Mouse (Mus musculus) adrenal gland, postnatal 14 days (tissue): ENCODE measurements at regions not wholly inside any gene's neighbourhood (a gene's known extent, or its start where the extent isn't known, plus 50 kb on each side); places are given as distances from the start of the nearest gene placed in this dataset.

Experiments used
- DNase-seq: peaks from one replicate; pipeline ENCODE4 v3.0.0; 2021; ENCODE audit warnings: mixed read lengths

DNA sequence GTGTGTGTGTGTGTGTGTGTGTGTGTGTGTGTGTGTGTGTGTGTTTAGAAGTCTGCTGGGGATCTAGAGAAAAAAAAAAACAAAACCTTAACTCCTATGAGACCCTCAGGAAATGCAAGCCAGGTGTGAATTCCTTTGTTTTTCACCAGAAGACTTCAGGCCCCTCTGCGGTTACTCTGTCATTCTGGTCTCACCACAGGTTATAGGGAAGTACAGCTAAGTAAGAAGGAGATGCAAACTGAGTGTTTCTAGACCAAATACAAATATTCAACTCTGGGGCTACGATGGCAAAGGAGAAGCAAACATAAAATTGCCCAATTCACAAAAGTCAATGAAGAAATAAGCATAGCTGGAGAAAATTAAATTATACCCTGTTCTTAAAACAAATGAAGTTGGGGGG, 54.9 kb upstream of the Basp1 start:
- DNase-seq: no peak

DNA sequence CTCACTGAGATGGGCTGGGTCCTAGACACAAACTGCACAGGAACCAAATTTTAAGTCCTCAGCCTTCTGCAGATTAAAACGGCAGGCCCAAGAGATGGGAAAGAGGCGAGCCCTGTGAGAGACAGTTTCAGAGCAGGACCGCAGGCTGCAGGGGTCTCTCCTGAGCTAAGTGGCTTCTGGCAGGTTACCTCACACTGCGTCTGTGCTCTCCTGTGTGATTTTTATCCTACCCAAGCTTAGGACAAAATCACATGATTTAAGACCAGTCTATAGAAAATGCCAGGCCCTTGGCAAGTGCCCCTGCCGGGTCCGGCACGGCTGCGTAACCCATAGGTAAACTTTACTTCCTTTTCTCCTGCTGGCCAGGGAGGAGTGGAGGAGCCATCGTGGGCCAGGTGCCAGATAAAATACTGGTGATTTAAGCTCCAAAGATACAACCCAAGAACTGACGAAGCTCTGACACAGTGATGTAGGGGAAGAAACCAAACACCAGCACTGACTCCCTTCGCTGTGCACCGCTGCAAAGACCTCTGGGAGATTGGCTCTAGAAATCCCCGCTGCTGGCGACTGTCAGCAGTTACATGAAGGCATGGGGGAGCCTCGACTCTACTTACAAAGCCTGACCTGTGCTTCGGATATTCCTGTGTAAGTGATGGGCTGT, 55.8 kb upstream of the Basp1 start:
- DNase-seq: no peak

DNA sequence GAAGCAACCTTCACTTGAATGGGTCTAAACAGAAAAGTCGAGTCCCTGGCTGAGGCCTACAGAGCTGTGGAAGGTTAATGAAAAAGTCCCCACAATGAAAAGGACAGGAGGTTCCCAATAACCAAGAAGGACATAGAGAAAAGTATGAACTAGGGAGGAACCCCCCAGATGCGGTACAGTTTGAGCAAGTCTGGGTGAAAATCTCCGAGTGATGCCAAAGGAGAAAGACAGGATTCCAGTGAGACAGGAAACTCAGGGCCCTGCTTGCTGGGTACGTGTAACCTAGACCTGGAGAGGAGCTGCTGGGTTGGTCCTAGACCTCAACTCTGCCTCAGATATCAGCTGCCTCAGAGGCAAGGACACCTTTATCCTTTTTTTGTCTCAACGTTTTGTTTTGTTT, 57.8 kb upstream of the Basp1 start:
- DNase-seq: no peak

DNA sequence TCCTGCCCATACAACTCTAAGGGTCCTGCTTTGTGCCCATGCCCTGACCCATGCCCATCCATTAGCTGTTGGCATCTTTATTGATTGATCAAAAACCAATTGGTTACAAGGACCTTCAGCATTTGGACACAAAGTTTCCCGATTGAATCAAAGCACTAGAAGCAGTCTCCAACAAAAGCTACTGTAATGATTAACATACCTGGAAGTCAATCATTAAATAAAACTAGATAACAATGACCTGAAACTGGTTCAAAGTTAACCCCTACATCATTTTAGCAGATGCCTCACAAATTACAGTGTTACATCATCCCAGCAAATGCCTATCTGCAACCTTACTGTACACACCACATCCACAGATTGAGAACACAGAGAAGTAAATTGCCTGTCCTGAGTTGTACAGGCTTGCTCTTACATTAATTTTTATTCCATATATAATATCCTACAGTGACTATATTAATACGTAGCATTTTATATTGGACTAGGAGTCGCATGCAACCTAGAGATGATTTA, 59.7 kb upstream of the Basp1 start:
- no peak for DNase-seq

DNA sequence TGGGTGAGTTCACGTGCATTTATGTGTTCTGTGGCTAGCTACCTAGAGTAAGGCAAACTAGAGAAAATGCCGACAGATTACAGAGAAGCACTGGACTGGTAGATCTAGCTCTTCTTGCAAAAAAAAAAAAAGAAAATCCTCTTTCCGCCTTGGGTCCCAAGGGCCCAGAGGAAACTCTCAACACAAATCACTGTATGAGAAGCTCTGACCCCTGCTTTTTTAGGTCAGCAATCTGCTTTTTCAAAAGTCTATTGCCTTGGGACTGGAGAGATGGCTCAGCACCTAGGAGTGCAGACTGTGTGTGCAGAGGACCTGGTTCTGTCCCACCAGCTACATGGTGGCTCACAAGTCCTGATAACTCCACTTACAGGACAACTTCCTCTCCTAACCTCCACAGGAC, 60.5 kb upstream of the Basp1 start:
- DNase-seq: no peak

DNA sequence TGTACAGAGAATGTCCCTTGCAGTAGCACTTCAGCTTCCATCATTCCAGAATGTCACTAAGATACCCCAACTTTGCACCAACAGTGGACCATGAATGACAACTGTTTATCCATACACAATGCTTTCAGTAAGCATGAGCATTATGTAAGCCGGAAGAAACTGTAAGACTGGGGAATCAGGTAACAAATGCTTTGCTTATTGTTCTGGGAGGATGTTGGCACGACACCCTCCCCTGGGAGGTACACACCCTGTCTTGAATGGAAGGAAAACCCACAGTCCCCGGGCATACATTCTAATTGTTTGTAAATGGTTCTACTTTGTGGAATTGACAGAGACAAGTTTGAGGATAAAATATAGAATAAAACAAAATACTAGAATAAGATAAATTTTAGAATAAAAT, 69.0 kb upstream of the Basp1 start:
- DNase-seq: no peak

DNA sequence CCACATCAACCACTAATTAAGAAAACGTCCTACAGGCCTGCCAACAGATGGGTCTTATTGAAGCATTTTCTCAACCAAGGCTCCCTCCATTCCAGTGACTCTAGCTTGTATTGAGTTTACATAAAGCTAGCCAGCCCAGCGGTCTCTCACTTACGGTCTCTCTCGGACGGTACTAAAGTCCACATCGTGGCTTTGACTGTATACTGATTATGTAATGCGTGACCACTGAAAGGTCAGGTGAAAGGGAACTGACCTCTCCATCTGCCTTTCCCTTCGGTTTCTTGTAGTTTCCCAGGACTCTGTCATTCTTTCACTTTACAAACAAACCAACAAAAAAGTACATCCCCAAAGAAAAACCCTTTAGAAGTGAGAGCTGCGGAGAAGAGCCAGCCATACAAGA, 71.8 kb upstream of the Basp1 start:
- DNase-seq: no peak

DNA sequence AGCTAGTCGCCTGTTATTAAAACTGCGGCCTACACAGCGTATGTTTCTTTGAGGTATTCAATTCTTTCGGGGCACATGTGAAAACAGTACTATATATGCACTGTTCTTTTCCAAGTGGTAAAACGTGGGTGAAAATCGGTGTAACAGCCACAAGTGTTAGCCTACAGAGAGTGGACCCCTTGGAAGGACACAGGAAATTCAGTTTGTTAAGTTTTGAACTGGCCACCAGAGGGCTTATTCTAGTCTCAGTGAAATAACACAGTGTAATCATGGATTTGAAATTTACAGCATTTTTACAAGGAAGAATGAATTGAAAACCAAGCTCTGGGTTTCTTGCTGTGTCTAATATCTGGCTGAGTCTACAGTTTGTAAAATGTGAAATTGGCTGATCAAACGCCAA, 72.6 kb upstream of the Basp1 start:
- DNase-seq: peak; percentile 10

DNA sequence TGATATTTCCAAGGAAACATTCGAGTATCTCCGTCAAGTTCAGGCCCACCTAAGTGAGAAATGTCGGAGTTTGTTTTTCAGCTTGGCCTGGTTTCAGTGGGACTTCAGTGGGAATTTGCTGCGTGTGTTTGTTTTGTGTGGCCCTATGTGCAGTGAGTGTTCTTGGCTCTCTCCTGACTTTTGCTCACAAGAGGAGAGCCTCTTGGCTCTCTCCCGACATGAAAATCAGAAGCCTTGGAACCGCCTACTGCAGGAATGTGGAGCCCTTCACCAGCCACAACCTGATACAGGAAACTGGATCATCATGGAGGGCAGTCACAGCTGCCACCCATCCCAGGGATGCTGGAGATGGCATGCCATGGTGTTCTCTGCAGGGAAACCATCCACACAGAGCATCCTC, 76.2 kb upstream of the Basp1 start:
- no peak for DNase-seq

DNA sequence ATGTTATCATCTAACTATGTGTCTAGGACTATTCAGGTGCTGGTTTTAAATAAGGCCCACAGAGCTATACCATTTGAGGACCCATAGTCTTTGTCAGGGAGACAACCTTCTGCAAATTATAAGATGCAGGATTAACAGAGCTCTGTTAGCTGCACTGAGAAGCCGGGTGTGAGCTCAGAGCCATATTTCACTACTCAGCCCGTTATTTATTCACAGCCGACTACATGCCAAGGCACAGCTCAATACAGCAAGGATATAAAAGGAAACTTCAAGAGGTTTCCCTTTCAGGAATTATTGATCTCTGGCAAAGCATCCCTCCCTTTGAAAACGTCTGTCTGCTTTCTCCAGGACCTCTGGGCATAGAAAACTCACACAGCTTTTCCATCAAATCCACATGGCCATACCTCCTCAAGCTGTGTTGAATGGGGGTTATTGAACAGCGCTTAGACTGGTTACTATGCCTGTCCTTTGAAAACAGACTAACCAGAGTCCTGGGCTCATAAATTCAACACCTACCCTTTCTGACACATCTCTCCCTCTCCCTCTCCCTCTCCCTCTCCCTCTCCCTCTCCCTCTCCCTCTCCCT, 78.7 kb upstream of the Basp1 start:
- no peak for DNase-seq

DNA sequence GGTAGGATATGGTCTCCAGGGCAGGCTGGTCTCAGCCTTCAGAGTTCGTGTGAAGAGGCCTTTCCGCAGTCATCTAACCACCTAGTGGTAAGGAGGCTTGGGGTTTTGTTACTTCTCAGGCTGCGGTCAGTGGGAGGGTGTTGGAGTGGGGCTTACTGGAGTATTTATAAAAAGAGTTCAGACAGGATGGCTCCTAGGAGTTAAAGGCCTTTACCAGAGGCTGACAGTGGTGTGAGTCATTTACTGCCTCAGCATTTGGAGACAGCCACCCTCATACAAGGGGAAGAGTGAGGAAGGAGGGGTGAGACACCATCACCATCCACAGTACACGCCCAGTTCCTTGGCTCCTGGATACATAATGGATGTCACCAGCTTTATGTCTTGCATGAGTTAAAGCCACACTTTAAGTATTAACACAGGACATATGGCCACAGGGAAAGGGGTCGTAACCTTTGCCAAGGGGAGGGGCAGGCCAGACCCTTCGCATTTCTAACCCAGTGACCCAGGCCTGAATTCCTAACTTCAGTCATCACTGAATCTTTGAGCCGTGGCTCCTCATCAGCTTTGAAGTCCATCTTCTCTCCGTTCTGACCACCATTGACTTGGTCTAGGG, 81.2 kb upstream of the Basp1 start:
- DNase-seq: no peak

DNA sequence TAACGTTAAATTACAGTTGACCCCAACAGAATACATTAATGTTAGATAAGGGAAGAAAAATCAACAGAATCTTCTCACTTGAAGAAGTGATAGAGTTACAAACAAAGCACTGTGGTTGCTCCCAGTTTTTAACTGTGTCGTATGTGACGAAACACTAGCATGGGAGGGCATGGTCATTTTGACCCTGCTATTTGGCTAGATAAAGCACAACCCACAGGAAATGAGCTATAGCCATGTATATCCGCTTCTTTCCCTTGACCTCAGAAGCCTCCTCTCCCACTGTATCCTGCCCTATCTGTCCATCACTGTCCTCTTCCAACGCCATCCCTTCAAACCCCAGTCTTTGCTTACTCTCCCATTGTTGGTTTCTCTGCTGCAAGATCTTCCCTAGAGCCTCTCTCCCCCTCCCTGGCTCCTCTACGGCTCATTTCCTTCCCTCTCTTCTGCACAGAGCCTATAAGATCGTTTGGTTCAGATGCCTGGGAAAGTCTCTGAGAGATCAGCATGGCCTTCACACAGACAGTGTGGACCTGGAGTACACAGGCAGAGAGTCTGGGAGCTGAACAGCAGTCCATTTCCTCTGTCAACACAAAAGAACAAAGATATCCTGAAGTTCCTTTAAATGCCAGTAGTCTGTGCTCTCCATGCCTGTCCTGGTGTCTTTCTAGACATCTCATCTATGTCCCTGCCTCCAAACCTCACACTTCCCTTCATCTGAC, 82.5 kb upstream of the Basp1 start:
- DNase-seq: no peak

DNA sequence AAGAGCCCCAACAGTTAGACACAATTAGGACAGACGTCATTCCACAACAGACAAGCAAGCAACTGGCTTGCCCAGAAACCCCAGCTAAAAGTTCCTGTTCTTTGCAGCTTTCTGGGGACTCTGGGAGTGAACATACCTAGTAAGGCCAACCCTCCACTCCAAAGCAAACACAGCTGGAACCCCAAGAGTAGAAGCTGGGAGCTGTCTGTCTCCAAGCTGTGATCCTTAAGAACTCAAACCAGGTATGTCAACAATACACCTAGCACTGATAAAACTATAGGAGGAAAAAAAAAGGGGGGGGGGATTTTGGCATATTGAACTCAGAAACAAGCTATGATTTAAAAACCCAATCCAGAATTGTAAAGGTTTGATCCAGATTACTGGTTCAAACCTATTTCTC, 84.2 kb upstream of the Basp1 start:
- DNase-seq: no peak

DNA sequence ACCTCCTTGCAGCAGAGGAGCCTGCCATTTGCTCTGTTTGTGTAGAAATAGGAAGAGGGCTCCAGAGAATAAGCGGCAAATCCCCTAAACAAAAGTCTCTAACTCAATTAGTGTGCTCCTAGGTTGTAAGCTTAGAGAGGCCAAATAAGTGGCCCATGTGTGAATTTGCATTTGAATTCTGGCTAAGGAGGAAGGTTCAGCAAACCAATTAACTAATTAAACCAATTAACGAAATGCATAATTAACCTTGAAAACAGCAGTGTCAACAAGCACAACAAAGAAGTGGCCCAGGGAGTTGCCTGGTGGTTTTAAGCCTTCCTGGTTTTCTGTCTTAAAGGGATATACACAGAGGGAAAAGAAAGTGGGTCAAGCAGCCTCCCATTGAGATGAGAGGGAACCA, 84.9 kb upstream of the Basp1 start:
- DNase-seq: no peak

DNA sequence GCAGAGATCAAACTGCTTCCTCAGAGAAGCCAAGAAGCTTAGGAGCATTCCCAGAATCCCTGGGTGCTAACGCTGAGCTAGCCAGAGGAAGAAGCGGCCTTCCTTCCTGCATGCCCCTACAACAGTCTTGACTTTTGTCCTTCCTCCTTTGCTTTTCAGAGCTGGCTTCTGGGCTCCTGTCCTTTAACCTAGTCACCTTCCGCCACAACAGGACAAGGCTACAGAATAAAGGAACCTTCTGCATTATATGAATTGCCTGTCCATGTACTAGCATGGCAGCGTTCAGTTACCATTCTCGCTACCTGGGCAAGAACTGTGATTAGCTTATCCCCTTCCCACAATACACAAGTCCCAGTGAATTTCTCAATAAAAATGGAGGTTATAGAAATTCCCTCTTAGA, 88.9 kb upstream of the Basp1 start:
- no peak for DNase-seq

DNA sequence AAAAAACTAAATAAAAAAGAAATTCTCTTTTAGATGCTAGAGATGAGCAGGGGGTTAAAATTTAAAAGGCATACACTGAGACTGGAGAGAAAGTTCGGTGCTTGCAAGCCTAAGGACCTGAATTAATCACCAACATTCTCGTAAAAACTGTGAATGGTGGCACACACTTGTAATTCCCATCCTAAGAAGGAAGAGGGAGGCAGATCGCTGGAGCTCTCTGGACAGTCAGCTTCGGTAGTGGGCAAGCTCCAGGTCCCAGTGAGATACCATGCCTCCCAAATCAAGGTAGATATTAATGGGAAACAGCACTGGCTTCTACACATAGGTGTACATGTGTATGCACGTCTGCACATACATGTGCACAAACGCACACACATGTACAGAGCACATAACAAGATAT, 89.5 kb upstream of the Basp1 start:
- DNase-seq: no peak

DNA sequence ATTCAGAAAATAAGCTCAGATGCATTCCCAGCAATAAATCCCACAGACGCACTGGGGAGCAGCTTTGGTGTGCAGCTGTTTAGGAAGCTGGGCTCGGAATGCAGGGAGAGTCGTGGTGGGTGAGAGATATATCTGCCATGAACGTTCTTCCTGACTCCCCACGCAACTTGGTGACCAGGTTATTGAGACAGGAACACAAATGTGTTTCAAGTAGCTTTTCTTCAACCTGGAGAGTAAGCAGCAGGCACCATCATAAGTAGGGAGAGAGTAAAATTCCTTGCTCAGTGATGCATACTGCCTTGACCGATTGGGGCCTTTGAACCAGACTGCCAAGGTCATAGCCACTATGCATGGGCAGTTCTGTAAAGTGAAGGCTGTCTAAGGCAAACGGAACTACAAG, 95.6 kb upstream of the Basp1 start:
- peak; percentile 29 for DNase-seq

DNA sequence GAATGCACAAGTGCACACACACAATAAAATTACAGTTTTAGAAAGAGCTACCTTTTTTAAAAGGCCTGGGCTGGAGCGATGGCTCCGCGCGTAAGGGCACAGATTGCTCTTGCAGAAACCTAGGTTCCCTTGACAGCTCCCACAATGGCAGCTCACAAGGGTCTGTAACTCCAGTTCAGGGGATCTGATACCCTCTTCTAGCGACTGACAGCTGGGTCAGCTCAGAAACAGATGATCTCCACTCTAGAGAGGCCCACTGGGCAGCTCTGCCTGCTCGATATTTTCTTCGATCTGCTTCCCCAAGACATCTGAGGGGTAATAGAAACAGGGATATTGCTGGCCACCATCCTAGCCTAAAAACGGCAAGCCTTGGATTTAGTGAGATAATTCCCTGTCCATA, 96.0 kb upstream of the Basp1 start:
- no peak for DNase-seq

DNA sequence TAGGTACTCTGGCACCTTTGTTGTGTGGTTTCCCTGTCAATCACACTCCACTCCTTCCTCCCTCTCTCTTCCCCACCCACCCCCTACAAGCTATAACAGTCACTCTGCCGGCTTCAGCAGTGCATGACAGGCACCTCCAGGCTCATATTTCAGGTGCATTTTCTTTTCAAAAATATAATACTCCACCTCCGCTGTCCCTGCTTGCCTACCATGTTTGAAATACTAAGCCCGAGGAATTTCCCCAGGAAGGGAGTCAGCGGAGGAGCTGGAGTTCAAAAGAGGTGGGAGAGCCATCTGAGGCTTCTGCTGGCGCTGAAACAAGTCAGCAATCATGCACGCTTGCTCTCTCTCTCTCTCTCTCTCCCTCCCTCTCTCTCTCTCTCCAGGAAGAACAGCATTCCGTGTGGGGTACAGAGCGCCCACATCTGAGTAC, 96.5 kb upstream of the Basp1 start:
- no peak for DNase-seq

DNA sequence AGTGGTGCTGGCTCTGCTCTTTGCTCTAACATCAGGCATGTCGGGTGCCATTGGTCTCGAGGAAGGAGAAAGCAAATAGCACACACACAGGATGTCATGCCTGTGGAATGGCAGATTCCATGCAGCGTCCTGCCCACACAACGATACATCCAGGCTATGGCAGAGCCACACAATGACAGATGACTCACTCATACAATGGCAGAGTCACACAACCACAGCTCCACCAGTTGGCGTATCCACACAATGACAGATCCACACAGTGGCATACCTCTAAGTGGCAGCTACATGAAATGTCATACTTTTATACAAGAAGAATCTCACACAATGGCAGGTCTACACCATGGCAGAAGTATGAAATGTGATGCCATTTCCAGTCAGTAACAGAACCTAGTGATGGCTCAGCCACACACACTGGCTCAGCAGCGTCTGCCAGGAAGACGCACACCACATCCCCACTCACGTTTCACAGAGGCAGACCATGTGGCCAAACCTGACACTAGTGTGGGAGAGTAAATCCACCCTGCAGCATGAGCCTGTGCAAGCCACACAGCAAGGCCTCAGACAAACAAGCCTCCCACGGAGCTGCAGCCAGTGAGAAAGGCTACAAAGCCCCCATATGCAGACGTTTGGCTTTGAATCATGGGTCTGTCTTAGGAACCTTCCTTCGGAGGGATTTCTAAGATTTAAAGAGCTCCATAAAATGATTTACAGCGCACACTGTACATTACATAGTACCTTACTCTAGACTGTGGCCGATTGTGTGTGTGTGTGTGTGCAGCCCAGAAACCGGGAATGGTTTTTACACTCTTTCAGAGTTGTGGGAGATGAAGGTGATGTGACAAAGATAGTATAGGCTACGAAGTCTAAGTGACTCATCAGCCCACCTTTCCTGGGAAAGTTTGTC, 104.0 kb upstream of the Myo10 start:
- DNase-seq: no peak

DNA sequence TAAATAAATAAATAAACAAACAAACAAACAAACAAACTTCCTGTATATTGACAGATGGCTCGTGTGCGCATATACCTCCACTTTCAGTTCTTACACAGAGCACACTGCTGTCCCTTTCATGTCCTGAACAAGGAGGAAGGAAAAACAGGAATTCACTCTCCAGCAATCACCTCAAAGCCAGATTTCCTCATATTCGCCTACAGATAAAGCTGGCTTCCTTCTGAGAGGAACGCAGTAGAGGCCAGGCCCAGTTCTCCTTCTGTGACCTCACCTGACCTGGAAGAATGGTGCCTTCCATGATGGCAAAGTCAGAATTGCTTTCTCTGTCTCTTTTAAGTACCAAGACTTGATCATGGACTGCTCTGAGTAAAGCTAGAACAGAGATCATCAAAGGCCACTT, 98.1 kb upstream of the Myo10 start:
- DNase-seq: no peak

DNA sequence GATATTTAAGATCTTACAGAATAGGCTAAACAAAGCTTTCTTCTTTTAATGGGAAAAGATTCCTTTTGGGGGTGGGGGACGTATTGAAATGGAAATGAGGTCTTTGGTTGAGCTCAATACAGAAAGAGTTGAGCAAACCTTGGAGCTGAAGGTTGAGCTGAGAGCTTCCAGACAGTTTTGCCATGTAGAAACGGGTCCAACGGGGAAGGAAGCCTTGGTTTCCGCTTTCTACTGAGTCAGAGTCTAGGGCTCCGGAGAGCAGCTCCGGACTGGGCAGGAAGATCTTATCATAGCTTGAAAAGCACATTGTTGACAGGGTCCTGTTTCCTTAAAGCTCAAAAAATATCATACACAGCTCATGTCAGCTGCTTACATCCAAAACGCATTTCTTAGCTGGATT, 97.0 kb upstream of the Myo10 start:
- DNase-seq: no peak
